Mouse (Mus musculus) gastrocnemius, postnatal 10 days (tissue): ENCODE results near the gene Svop. TPM values are rescaled to one million over a fixed set of nuclear protein-coding genes. Genes with fewer than 3 reads are reported as not detected.

Experiments
- DNase-seq: peaks from one replicate; pipeline ENCODE4 v3.0.0; 2021; ENCODE audit warnings: mixed read lengths
- total RNA-seq, 2 experiments: library from RNA; stranded (reverse); gene quantifications; 2 replicates each; pipeline ENCODE4 v1.2.3; 2021

The Svop gene
- total RNA-seq, 2 experiments from 2014 or later = 0.21 to 0.27 TPM

DNA sequence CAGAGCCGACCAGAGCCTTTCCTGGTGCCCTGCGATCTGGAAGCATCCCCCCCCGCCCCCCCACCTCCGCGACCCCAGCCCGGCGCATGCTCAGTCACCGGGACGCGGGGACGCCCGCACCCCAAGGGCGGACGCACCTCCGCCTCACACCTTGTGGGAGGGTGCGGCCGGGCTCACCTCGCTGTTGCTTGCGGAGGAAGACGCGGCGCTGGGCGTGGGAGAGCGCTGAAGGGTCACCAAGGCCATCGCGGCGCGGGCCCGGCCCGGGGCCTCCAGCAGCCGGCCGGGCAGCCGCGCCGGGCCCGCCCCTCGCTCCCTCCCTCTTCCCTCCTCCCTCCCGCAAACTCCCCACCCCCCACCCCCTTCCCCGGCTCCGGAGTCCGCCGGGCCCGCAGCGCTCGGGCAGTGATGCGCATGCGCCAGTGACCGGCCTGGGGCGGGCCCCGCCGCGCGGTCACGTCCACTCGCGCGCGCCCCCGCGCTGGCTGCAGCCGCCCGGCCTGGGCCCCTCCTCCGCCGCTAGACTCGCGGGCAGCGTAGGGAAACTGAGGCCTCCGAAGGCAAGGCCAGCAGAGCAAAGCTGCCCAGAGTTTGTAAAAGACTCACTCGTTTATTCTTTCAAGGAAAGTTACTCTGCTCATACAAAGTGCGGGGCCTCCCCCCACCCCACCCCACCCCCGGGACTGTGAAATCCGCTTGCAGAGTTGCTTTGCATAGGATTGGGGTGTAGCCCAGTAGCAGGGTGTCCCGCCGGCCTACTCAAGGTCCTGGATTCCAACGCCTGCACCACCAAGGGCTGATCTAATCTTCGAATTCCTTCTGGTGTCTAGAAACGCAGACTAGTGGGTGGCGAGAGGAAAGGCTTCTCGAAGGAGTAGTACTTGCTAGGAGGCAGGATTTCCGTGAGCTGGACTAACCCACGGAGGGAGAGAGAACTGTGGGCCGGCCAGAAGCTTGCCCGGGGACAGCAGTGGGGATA lies 97.6 kb downstream of the Svop start, which contains the start of gene Ssh1:
Gene Ssh1 (minus strand): TSS at position 408 of the 979 bp plus-strand sequence.
- DNase-seq = peak; percentile 95

DNA sequence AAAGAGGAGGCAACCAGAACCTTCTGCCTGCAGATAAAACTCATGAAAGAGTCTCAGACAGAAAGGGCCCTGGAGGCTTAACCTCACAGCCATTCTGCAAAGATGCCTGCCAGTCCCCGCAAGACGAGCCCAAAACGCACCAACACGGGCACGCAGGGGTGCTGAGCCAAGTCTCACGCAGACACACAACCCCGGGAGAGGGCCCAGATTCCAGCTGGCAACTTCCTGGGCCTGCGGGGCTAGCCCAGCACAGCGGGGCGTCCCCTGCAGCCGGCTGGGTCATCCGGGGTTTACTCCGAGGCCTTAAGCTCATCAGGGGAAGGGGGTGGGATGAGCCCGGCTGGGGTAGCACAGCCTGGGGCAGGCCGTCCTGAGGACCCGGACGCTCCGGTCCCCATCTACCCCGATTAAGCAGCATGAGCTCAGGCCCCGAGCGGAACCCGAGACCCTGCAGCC lies 98.3 kb downstream of the Svop start:
- peak; percentile 56 for DNase-seq

DNA sequence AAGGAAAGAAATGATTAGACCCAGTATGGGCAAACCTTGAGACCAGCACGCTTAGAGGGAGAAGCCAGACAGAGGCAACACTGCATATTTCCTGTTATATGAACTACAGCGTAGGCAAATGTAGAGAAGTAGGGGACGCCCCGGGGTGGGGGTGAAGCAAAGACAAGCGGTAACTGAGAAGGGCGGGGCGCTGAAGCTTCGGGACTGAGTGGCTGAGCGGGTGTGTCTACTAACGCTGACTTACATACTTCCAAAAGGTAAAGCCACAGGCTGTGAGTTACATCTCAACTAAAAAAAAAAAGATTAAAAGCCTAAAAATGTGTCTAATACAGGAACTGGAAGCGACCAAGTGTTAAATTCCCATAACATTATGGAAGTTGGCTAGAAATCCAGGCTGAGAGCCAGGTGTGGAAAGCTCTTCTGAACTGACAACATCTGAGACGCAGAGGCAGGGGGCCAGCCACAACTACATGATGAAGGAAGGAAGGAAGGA lies 99.0 kb downstream of the Svop start:
- DNase-seq = peak; percentile 40

DNA sequence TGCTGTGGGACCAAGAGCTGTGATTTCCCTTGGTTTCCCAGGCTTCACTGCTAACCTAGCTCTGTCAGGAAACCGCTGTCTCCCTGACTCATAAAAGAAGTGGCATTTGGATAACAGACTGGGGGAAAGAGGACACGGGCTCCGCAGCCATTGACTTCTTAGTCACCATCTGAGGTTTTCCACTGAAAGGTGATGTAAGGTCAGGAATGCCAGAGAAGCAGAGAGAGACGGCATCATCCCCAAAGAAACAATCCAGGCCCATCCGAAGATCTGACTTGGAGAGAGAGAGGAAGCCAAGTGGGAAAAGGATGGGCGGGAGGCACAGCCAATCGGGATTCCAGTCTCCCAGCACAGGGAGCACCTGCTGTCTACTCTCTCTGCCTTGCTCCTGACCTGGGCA lies 100.2 kb downstream of the Svop start:
- DNase-seq = no peak

DNA sequence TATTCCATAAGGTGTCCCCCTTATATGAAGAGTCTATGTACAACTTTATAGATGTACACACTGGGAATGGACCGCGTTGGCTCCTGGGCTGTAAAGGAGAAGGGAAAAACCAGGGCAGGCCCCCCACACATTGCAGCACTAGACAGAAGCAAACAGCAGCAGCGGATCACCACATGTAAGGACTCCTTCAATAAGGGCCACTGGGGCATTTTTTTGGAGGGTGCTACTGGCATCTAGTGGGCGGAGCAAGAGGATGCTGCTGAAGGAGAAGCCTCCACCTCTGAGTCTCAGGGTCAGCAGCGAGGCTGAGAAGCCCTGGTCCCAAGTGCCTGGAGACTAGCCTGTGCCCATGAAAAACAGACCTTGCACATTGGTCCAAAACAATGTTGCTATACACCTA lies 100.8 kb downstream of the Svop start:
- no peak for DNase-seq

DNA sequence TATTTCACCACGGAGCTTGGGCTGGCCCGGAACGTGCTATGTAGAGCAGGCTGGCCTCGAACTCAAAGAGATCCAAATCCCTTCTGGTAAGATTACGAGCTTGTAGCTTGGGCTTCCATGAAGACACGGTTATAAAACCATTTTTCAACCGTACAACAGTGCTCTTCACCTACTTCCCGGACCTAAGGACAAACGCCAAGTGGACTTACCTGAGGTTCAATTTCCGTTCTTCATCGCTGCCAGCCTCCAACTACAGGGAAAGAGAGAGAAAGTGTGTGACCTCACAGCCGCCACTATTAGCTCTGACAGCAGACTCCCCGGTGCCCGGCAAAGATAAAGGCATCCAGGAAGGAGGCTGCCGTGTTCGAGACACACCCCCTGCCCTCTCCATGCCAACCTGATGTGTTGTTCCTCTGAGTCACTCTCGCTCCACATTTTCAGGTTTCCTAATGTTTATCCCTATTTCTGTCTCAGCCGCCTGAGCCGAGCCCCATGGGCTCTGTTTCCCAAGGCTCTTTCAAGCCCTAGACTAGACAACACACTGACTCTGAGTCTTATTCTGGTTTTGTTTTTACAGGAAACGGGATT lies 101.8 kb downstream of the Svop start:
- no peak for DNase-seq

DNA sequence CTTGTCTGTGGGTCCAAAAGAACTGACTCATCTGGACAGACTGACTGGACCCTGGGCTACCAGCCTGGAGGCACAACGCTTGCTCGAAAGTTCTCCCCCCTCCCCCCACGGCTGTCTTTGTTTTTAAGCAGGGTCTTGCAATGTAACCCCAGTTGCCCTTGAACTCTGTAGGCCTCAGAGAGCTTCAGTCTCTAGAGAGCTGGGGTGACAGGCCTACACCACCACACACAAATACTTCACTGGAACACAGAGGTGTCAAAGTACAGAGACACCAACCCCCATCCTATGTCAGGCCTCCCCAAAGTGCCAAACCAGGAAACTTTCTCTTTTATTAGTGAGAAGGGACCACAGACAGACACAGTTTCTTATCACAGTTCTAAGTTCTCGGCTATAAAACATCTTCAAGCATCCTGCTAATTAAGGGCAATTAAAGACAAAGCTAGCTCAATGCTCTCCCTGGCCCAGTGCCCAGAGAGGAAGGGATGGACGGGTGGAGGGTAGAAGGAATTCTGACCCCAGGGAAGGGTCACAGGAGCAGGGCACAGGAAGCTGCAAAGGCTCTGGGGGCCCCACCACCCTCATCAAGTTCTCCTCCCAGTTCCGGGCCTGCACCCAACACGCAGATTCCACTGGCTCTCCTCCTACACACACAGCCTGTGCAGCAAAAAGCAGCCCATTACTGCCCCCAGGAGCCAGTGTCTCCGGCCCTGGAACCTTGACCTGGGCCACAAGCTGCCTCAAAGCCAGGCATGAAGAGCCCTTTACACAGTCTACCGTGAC lies 105.0 kb downstream of the Svop start:
- DNase-seq = peak; percentile 67

DNA sequence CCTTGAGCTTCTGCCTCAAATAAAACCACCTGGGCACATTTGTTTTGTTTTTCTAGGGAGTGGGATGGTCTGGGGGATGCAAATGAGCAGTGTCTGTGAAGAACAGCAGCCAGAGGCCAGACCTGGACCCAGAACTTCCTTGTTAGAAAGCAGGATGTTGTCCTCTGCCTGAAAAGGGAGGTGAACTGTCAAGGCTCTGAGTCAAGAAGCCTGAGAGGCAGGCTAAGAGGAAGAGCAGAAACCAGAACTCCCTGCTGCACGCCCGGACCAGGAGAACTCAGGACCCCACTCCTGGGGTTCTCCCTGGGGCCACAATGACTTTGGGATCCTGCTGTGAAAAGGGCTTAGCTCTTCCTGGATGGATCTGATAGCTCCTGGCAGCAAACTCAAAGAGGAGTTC lies 105.6 kb downstream of the Svop start:
- no peak for DNase-seq

DNA sequence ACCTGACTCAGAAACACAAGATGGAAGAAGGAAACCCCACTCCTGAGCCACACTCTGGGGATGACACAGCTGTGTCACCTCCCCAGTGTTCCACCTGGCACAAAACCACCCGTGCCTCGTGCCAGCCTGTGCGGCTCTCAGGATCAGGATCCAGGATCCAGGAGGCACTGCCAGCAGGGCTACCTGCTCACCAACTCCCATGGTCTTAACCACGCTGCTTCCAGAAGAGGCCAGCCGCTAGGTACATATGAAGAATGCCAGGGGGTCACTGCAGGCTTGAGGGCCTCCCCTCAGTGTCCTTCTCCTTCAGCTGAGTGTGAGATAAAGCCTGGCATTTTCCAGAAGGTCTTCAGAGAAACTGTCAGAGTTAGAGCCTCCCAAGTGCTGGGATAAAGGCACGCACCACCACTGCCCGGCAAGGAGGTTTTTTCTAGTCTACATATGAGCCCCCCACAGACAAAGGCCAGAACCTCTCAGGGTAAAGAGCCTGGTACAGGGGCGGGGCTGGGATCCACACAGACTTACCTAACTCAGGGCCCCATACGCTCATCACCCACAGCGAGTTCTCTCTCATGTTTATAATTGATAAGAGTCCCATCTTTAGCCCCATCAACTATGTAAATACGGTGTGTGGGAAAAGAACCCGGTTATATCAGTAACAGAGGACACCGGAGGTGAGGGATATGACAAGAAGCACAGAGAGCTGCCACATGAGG lies 107.2 kb downstream of the Svop start:
- no peak for DNase-seq

DNA sequence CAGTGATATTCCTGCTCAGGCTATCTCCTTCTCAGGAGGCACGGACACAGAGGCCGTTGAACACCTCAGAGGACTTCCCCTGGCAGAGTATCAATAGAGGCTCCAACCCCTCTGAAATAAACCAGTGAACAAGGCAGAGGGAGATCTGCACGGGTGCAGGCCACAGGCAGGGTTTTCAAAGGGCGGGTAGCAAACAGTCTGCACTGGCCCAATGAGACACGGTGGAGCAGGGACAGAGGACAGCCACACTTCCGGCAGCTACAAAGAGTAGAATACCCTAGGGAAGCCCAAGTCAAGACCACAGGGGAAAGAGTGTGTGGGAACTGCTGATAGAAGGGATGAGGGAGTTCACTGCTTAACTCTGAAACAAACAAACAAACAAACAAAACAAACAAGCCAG lies 107.8 kb downstream of the Svop start:
- DNase-seq = no peak

DNA sequence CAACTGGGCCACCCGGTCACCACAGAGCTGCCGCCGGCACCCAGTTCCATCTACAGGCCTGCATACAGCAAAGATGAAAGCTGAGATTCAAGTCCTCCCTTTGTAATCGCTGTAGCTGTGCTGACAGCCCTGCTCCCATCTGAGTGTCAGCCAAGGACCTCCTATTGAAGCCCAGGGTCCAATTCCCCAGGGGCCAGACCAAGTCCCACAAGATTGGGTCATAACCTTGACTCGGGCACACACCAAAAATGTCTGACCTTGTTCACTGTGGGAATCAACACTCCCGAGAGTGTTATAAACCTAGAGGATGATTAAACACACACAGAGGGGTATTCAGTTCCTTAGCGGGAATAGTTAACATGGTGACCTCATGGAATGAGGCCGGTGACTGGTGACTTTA lies 109.5 kb downstream of the Svop start:
- no peak for DNase-seq

DNA sequence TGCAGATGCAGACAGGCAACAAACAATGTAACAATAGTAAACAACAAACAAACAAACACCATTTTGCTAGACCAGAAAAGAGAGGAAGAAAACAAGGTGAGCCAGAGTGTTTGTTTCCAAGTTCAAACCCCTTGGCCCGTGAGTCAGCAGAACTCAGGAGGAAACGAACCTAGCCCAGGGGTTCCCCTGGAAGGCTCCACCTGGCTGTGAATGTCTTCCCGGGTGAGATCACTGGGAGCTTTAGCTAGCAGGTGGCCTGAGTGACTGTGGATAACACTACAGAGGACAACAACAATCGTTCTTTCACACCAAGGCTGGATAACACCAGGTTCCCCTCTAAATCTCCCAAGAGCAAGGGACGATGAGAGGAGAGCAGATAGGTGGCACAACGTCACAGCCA lies 110.2 kb downstream of the Svop start:
- no peak for DNase-seq

DNA sequence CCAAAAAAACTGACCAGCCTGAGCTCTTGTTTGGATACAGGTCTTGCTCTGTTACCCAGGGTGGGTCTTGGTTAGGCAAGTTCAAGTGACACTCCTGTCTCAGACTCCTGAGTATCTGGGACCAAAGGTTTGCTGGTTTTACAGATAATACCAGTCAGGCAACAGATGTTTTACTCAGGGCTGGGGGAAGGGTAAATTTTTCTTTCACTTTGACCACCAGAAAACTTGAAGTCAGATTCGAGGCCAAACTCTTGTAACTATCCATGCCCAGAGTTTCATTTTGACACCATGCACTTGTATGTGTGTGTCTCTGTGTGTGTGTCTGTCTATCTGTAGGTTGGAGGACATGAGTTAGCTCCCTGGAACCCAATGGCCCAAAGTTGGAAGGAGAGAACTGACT lies 110.9 kb downstream of the Svop start:
- DNase-seq = no peak

DNA sequence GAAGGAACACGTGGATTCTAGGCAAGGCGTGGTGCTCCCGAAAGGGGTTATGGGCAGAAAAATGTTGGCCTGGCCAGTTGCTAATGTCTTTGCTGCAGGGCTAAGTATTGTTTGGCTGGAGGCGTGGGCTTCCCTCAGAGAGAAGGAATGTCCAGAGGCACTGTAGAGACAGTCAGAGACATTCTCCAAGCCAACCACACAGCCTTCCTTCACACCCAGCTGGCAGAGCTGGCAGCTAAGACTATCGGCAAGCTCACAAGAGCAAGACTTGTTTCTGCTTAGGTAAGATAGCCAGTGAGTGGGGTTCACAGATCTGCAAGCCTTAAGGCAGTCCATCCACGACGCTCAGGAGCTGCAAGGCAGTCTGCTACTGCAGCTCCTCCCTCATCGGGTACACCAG lies 114.1 kb downstream of the Svop start:
- no peak for DNase-seq

Other genes starting within 250 kb of the Svop start
- 10 to 100 TPM; 39.1 to 48.9 TPM for gene Coro1c, start 182.8 kb downstream of the Svop start, total RNA-seq
- 10 to 100 TPM; 11.1 to 11.2 TPM for gene Ssh1, start 97.7 kb downstream of the Svop start, total RNA-seq
- gene Dao, start 87.9 kb downstream of the Svop start, total RNA-seq = not detected
- 10 to 100 TPM in 1 of 2 experiments, 1 to 10 TPM in 1; 9.6 to 10.1 TPM for gene Usp30, start 26.1 kb downstream of the Svop start, total RNA-seq
- gene Alkbh2, start 36.6 kb upstream of the Svop start, total RNA-seq = 1 to 10 TPM; 1.6 to 2.4 TPM
- gene Ung, start 38.8 kb upstream of the Svop start, total RNA-seq = 1 to 10 TPM; 5.8 to 6.8 TPM
- gene Acacb, start 55.0 kb upstream of the Svop start, total RNA-seq = 10 to 100 TPM; 66.3 to 71.7 TPM
- gene Foxn4, start 182.2 kb upstream of the Svop start, total RNA-seq = not detected
- under 1 TPM; 0.43 to 0.78 TPM for gene Myo1h, start 197.6 kb upstream of the Svop start, total RNA-seq